Mouse (Mus musculus) kidney, adult 2 months (tissue): ENCODE data around the gene Trpm3.

ENCODE experiments used
- CTCF ChIP-seq: fragments of 200-500 bp; conservative IDR thresholded peaks from 2 replicates; pipeline ENCODE4 v1.5.1; 2011; ENCODE audit warnings: low read depth, mild to moderate bottlenecking, control low read depth, low read length, moderate library complexity, mixed read lengths; ENCODE audit not compliant: insufficient read depth, insufficient read length
- POLR2A ChIP-seq: fragments of 200-500 bp; IDR thresholded peaks from one replicate; pipeline ENCODE4 v1.6.1; 2011; ENCODE audit warnings: low read depth, low read length, control low read depth

DNA sequence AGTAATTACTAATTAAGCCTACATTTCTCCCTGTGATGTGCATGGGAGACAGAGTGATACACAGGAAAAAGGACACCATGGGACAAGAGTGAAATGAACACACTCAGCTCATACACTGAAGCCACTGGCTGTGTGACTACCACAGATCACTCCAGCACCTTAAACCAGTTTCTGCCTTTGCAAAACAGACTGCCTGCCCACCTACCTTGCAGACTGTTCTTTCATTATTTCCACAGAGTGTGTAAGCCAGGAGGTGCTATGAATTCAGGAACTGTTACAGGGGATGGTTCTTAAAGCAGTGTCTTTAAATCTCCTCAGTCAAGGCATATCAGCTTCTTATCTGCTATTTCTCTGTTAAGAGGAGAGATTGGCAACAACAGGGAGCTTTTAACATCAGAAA, 642.7 kb downstream of the Trpm3 start:
- TF ChIP-seq CTCF, result no peak
- no peak for TF ChIP-seq POLR2A
